Mouse (Mus musculus) retina, postnatal 1 day (tissue): ENCODE measurements at regions not wholly inside any gene's neighbourhood (a gene's known extent, or its start where the extent isn't known, plus 50 kb on each side); places are given as distances from the start of the nearest gene placed in this dataset.
A peak's percentile ranks its signal among the peaks of the same experiment; 100 is the strongest.
"Not testable (repeated sequence)": the region's sequence is repeated elsewhere in the genome, so short reads cannot be mapped to it uniquely, and the experiment has no call there.

Experiments
- DNase-seq: peaks from one replicate; pipeline ENCODE4 v3.0.0-alpha.2; 2012

GRCm38 (mm10) chr14:52972207-52973003, 476.9 kb upstream of the Olfr1507 start:
- DNase-seq, result not testable (repeated sequence)

- not testable (repeated sequence) for DNase-seq
Observed at GRCm38 (mm10) chr14:52962110-52962509, 466.6 kb upstream of the Olfr1507 start.

GRCm38 (mm10) chr14:52956515-52956914, 461.0 kb upstream of the Olfr1507 start:
- DNase-seq, result not testable (repeated sequence)

GRCm38 (mm10) chr14:52944925-52945324, 449.4 kb upstream of the Olfr1507 start:
- DNase-seq, result not testable (repeated sequence)

- DNase-seq, result not testable (repeated sequence)
Observed at GRCm38 (mm10) chr14:52942438-52942837, 446.9 kb upstream of the Olfr1507 start.

- DNase-seq, result not testable (repeated sequence)
Observed at GRCm38 (mm10) chr14:52941747-52942146, 446.2 kb upstream of the Olfr1507 start.

- DNase-seq, result not testable (repeated sequence)
Observed at GRCm38 (mm10) chr14:52920138-52920537, 424.6 kb upstream of the Olfr1507 start.

- DNase-seq, result not testable (repeated sequence)
Observed at GRCm38 (mm10) chr14:52913814-52914213, 418.3 kb upstream of the Olfr1507 start.

GRCm38 (mm10) chr14:52899629-52900028, 404.1 kb upstream of the Olfr1507 start:
- not testable (repeated sequence) for DNase-seq

- not testable (repeated sequence) for DNase-seq
Observed at GRCm38 (mm10) chr14:52898310-52898709, 402.8 kb upstream of the Olfr1507 start.

GRCm38 (mm10) chr14:52879978-52880377, 384.4 kb upstream of the Olfr1507 start:
- DNase-seq, result not testable (repeated sequence)

GRCm38 (mm10) chr14:52863841-52864240, 368.3 kb upstream of the Olfr1507 start:
- not testable (repeated sequence) for DNase-seq

GRCm38 (mm10) chr14:52863107-52863506, 367.6 kb upstream of the Olfr1507 start:
- not testable (repeated sequence) for DNase-seq

- not testable (repeated sequence) for DNase-seq
Observed at GRCm38 (mm10) chr14:52862491-52862890, 366.9 kb upstream of the Olfr1507 start.

- not testable (repeated sequence) for DNase-seq
Observed at GRCm38 (mm10) chr14:52855339-52855738, 359.8 kb upstream of the Olfr1507 start.

- not testable (repeated sequence) for DNase-seq
Observed at GRCm38 (mm10) chr14:52853598-52853997, 358.0 kb upstream of the Olfr1507 start.

- not testable (repeated sequence) for DNase-seq
Observed at GRCm38 (mm10) chr14:52847970-52848369, 352.4 kb upstream of the Olfr1507 start.

- DNase-seq, result not testable (repeated sequence)
Observed at GRCm38 (mm10) chr14:52824005-52824404, 328.5 kb upstream of the Olfr1507 start.

- not testable (repeated sequence) for DNase-seq
Observed at GRCm38 (mm10) chr14:52821617-52822016, 326.1 kb upstream of the Olfr1507 start.

- DNase-seq, result not testable (repeated sequence)
Observed at GRCm38 (mm10) chr14:52811128-52811415, 315.5 kb upstream of the Olfr1507 start.

- peak; percentile 10 for DNase-seq
Observed at GRCm38 (mm10) chr14:52810275-52811127, 315.0 kb upstream of the Olfr1507 start.

- not testable (repeated sequence) for DNase-seq
Observed at GRCm38 (mm10) chr14:52801705-52802104, 306.2 kb upstream of the Olfr1507 start.

GRCm38 (mm10) chr14:52792600-52792999, 297.1 kb upstream of the Olfr1507 start:
- not testable (repeated sequence) for DNase-seq

GRCm38 (mm10) chr14:52791828-52792227, 296.3 kb upstream of the Olfr1507 start:
- not testable (repeated sequence) for DNase-seq
